Mouse (Mus musculus) neural tube, embryonic 14.5 days (tissue): ENCODE results near the gene Ptcra. TPM values are rescaled to one million over a fixed set of nuclear protein-coding genes. Genes with fewer than 3 reads are reported as not detected.

ENCODE experiments used
- ATAC-seq: fragments of 200-750 bp; cut with Nextera tagmentation; 2 replicates; pipeline ENCODE4 v1.8.0; 2017; ENCODE audit warnings: low read depth, mild to moderate bottlenecking, moderate TSS enrichment, moderate library complexity
- H3K27ac ChIP-seq: fragments of 300-500 bp; sonication (generic); 2 replicates; pipeline ENCODE4 v1.5.1; 2014; ENCODE audit warnings: low read depth, mild to moderate bottlenecking, control low read depth, low read length, moderate library complexity, mixed read lengths
- H3K27me3 ChIP-seq: fragments of 300-500 bp; sonication (generic); 2 replicates; pipeline ENCODE4 v1.6.1; 2014; ENCODE audit warnings: low read length; ENCODE audit not compliant: control insufficient read depth, insufficient read depth
- H3K36me3 ChIP-seq: fragments of 300-500 bp; sonication (generic); 2 replicates; pipeline ENCODE4 v1.6.1; 2014; ENCODE audit warnings: low read length, mixed read lengths; ENCODE audit not compliant: control insufficient read depth, insufficient read depth
- H3K4me1 ChIP-seq: fragments of 300-500 bp; sonication (generic); 2 replicates; pipeline ENCODE4 v1.6.1; 2014; ENCODE audit warnings: low read length; ENCODE audit not compliant: control insufficient read depth, insufficient read depth
- H3K4me2 ChIP-seq: fragments of 300-500 bp; sonication (generic); 2 replicates; pipeline ENCODE4 v1.6.1; 2014; ENCODE audit warnings: mild to moderate bottlenecking, low read depth, low read length, control low read depth
- H3K4me3 ChIP-seq: fragments of 300-500 bp; sonication (generic); 2 replicates; pipeline ENCODE4 v1.5.1; 2014; ENCODE audit warnings: low read depth, low read length, control low read depth, mixed read lengths
- H3K9ac ChIP-seq: fragments of 300-500 bp; sonication (generic); replicated peaks from 2 replicates; pipeline ENCODE4 v1.6.1; 2014; ENCODE audit warnings: low read depth, mild to moderate bottlenecking, control low read depth, low read length, mixed read lengths
- H3K9me3 ChIP-seq: fragments of 300-500 bp; sonication (generic); 2 replicates; pipeline ENCODE4 v1.6.1; 2016; ENCODE audit warnings: low read length; ENCODE audit not compliant: control insufficient read depth
- WGBS: fragments of 180-500 bp; shearing (Covaris S2); extraction: QIAGEN DNeasy Blood & Tissue Kit; methylation state at CpG from one replicate; pipeline ENCODE4 v1.1.7; 2014; 5-methylcytosine and 5-hydroxymethylcytosine counted together
- polyA plus RNA-seq: library from polyadenylated mRNA; unstranded; fragments of >200 nt; fragmentation: Nextera tagmentation; extraction: Ambion mirVana; gene quantifications from 2 replicates; pipeline ENCODE4 v1.2.1, GENCODE M21; 2014

The Ptcra gene
- polyA plus RNA-seq, 1 experiment from 2014 or later = 0.32 TPM

GRCm38 (mm10) chr17:46706375-46707089 lies 57.0 kb downstream of the Ptcra start:
- Histone ChIP-seq H3K27me3 (no peaks in the 10 kb centered on the region; the same call in 1 of the 2 replicates), H3K9ac (no peak overlapping the region), H3K9me3 (no peaks in the 10 kb centered on the region), H3K4me2 (no peak overlapping the region), H3K36me3 (no peaks in the 10 kb centered on the region), H3K4me3 (no peak overlapping the region), H3K4me1 (peaks cover 26% of the 10 kb centered on the region), H3K27ac (no peak overlapping the region)
- 95% methylated on average over 14 of the region's 14 CpGs for WGBS
- ATAC-seq = no peak

Other genes with a start within 250 kb of the Ptcra start
- 15.7 and 18.5 TPM in 2 replicates for gene Cul9, start 217.3 kb downstream of the Ptcra start, polyA plus RNA-seq
- 5.4 and 5.5 TPM in 2 replicates for gene Srf, start 207.5 kb downstream of the Ptcra start, polyA plus RNA-seq
- 7.9 and 23.7 TPM in 2 replicates for gene Ptk7, start 134.2 kb downstream of the Ptcra start, polyA plus RNA-seq
- gene Klc4, start 117.7 kb downstream of the Ptcra start, polyA plus RNA-seq = 27.7 and 32.1 TPM in 2 replicates
- 59.9 and 64.4 TPM in 2 replicates for gene Mrpl2, start 117.5 kb downstream of the Ptcra start, polyA plus RNA-seq
- gene Cul7, start 113.4 kb downstream of the Ptcra start, polyA plus RNA-seq = 30.1 and 33.8 TPM in 2 replicates
- gene Rrp36, start 89.4 kb downstream of the Ptcra start, polyA plus RNA-seq = 44.7 and 49.6 TPM in 2 replicates
- 263 and 301 TPM in 2 replicates for gene Mea1, start 84.9 kb downstream of the Ptcra start, polyA plus RNA-seq
- gene Klhdc3, start 82.8 kb downstream of the Ptcra start, polyA plus RNA-seq = 151 and 161 TPM in 2 replicates
- 69.9 and 83.9 TPM in 2 replicates for gene Ppp2r5d, start 58.6 kb downstream of the Ptcra start, polyA plus RNA-seq
- 18.2 and 22.1 TPM in 2 replicates for gene Pex6, start 52.2 kb downstream of the Ptcra start, polyA plus RNA-seq
- gene Gnmt, start 34.5 kb downstream of the Ptcra start, polyA plus RNA-seq = 2.1 TPM in 2 replicates
- gene Cnpy3, start 11.5 kb downstream of the Ptcra start, polyA plus RNA-seq = 62.5 and 65.8 TPM in 2 replicates
- gene 2310039H08Rik, start 8.9 kb upstream of the Ptcra start, polyA plus RNA-seq = 58.3 and 60.4 TPM in 2 replicates
- 69.9 and 82.1 TPM in 2 replicates for gene Rpl7l1, start 19.0 kb upstream of the Ptcra start, polyA plus RNA-seq
- gene Bicral, start 94.8 kb upstream of the Ptcra start, polyA plus RNA-seq = 10.8 and 11.5 TPM in 2 replicates
- 62.1 and 65.4 TPM in 2 replicates for gene Tbcc, start 127.0 kb upstream of the Ptcra start, polyA plus RNA-seq
- not detected in 2 replicates for gene Prph2, start 146.7 kb upstream of the Ptcra start, polyA plus RNA-seq
- gene Ubr2, start 246.8 kb upstream of the Ptcra start, polyA plus RNA-seq = 23.0 and 25.1 TPM in 2 replicates